Mouse (Mus musculus) limb, embryonic 14.5 days (tissue): ENCODE results near the gene Ucn2. TPM values are rescaled to one million over a fixed set of nuclear protein-coding genes. Genes with fewer than 3 reads are reported as not detected.

Source experiments
- ATAC-seq: fragments of 200-750 bp; cut with Nextera tagmentation; 2 replicates; pipeline ENCODE4 v1.8.0; 2017; ENCODE audit warnings: low read depth, moderate number of reproducible peaks, moderate TSS enrichment; ENCODE audit not compliant: low FRiP score
- DNase-seq: peaks from one replicate; pipeline ENCODE4 v3.0.0-alpha.2; 2015; ENCODE audit warnings: low spot score
- H3K27ac ChIP-seq: fragments of 300-500 bp; sonication (generic); replicated peaks from 2 replicates; pipeline ENCODE4 v1.5.1; 2014; ENCODE audit warnings: low read depth, mild to moderate bottlenecking, low read length, moderate library complexity, mixed read lengths
- H3K27me3 ChIP-seq: fragments of 300-500 bp; sonication (generic); 2 replicates; pipeline ENCODE4 v1.6.1; 2014; ENCODE audit warnings: low read length, mixed read lengths; ENCODE audit not compliant: control insufficient read depth, insufficient read depth
- H3K36me3 ChIP-seq: fragments of 300-500 bp; sonication (generic); 2 replicates; pipeline ENCODE4 v1.6.1; 2014; ENCODE audit warnings: mild to moderate bottlenecking, low read length, moderate library complexity, mixed read lengths; ENCODE audit not compliant: control insufficient read depth, insufficient read depth
- H3K4me1 ChIP-seq: fragments of 300-500 bp; sonication (generic); 2 replicates; pipeline ENCODE4 v1.6.1; 2014; ENCODE audit warnings: antibody characterized with exemption, low read length, mixed read lengths; ENCODE audit not compliant: control insufficient read depth, insufficient read depth
- H3K4me2 ChIP-seq: fragments of 300-500 bp; sonication (generic); replicated peaks from 2 replicates; pipeline ENCODE4 v1.6.1; 2014; ENCODE audit warnings: low read depth, mild to moderate bottlenecking, low read length, moderate library complexity; ENCODE audit not compliant: severe bottlenecking
- H3K4me3 ChIP-seq: fragments of 300-500 bp; sonication (generic); replicated peaks from 2 replicates; pipeline ENCODE4 v1.5.1; 2014; ENCODE audit warnings: low read length
- H3K9ac ChIP-seq: fragments of 300-500 bp; sonication (generic); 2 replicates; pipeline ENCODE4 v1.6.1; 2014; ENCODE audit warnings: mild to moderate bottlenecking, low read depth, low read length, moderate library complexity; ENCODE audit not compliant: severe bottlenecking
- H3K9me3 ChIP-seq: fragments of 300-500 bp; sonication (generic); 2 replicates; pipeline ENCODE4 v1.6.1; 2016; ENCODE audit warnings: low read length; ENCODE audit not compliant: control insufficient read depth
- POLR2A ChIP-seq: fragments of 200-500 bp; IDR thresholded peaks from 2 replicates; pipeline ENCODE4 v1.8.0; 2012; ENCODE audit warnings: inconsistent platforms, mild to moderate bottlenecking, moderate library complexity, borderline replicate concordance; ENCODE audit not compliant: insufficient read depth, insufficient read length; ENCODE audit errors: extremely low read depth
- WGBS: fragments of 180-500 bp; shearing (Covaris S2); extraction: QIAGEN DNeasy Blood & Tissue Kit; methylation state at CpG from one replicate; pipeline ENCODE4 v1.1.7; 2014; 5-methylcytosine and 5-hydroxymethylcytosine counted together
- polyA plus RNA-seq, 2 experiments: library from polyadenylated mRNA; depleted of rRNA in 1 of 2; stranded (reverse) in 1 of 2; unstranded in 1 of 2; fragments of >200 nt; fragmentation: Nextera tagmentation in 1 of 2; extraction: Ambion mirVana in 1 of 2; gene quantifications; 2 replicates each; pipeline versions ENCODE4 v1.2.1 to v1.2.3; 2012 to 2014

The Ucn2 gene
- polyA plus RNA-seq, 2 experiments, result 1.0 to 6.2 TPM

DNA sequence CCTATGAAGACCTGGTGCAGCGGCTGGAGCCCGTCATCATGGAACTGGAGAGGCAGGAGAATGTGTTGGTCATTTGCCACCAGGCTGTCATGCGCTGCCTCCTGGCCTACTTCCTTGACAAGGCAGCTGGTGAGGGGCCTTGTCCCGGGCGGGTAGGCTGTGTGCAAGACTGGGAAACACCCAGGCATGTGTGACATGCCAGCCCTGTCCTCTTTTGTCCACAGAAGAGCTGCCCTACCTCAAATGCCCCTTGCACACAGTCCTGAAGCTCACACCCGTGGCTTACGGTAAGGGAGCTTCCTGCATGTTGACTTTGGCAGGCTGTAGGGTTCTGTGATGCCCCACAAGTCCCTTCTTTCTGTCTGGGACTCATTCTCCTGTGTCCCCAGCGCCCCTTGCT is 41.7 kb downstream of the Ucn2 start:
- no peaks in the 10 kb centered on the region for H3K9me3 ChIP-seq
- no peaks in the 10 kb centered on the region for H3K27me3 ChIP-seq
- no peak for DNase-seq
- H3K9ac ChIP-seq, result no peak overlapping the region
- WGBS, result 80% methylated on average over 8 of the region's 8 CpGs
- ATAC-seq, result no peak
- H3K4me3 ChIP-seq, result no peak overlapping the region
- no peak for TF ChIP-seq POLR2A
- no peaks in the 10 kb centered on the region for H3K4me1 ChIP-seq
- H3K4me2 ChIP-seq, result no peak overlapping the region
- H3K27ac ChIP-seq, result no peak overlapping the region
- H3K36me3 ChIP-seq, result peaks cover 4% of the 10 kb centered on the region; the same call in 1 of the 2 replicates

DNA sequence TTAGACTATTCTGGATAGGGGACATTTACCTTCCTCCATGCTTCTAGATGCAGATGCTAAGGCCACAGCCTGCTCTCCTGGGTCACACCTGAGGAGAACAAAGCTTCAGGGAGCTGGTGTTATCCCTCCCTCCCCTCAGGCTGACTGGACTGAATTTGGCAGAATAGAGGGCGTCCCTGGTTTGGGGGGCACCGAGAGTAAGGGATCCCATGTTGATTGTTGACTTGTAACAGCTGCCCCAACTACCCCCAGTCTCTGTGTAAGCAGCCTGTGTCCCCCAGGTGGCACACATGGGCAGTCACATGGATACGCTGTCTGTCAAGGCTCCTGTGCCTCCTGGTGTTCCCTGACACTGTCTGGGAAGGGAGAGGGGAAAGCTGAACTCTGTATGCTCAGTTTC is 42.6 kb downstream of the Ucn2 start:
- Histone ChIP-seq H3K27me3 (no peaks in the 10 kb centered on the region), H3K4me1 (no peaks in the 10 kb centered on the region), H3K9ac (no peak overlapping the region), H3K4me2 (no peak overlapping the region), H3K27ac (no peak overlapping the region), H3K36me3 (no peaks in the 10 kb centered on the region), H3K4me3 (no peak overlapping the region), H3K9me3 (no peaks in the 10 kb centered on the region)
- DNase-seq (no peak), ATAC-seq (no peak)
- WGBS, result 92% methylated on average over 3 of the region's 3 CpGs
- no peak for TF ChIP-seq POLR2A

DNA sequence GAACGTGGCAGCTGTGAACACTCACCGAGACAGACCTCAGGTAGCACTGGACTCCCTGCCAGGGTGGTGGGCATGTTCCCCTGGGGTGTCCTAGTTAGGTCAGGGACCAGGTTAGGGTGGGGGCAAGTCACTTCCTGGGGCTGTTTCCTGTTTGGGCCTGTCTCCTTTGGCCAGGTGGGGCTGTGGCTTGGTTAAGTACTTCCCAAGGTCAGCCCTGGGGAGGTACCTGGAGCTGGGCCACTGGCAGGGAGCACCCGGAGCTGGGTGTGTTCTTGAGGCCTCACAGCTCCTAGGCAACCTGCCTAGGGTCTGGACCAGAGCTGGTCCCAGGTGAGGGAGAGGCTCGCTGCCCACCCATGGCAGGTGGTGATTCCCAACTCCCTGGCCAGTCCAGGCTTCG is 43.1 kb downstream of the Ucn2 start:
- ATAC-seq, result no peak
- no peak overlapping the region for H3K9ac ChIP-seq

DNA sequence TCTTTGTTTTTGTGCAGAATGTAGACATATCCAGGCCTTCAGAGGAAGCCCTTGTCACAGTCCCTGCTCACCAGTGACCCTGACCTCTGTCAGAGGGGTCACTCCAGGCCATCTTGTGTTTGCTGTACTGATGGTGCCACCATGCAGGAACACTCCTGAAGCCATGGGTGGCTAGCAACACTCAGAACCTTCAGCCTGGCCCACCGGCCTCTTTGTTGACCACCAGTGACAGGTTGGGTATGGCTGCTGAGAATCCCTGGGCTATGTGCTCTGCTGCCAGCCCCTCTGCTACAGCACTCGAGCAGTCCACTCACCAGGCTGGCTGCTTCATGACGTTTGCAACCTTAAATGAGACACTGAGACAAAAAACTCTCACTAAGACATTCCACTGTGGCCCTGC is 44.5 kb downstream of the Ucn2 start:
- Histone ChIP-seq H3K27me3 (no peaks in the 10 kb centered on the region), H3K9me3 (no peaks in the 10 kb centered on the region), H3K4me2 (no peak overlapping the region), H3K36me3 (no peaks in the 10 kb centered on the region), H3K4me1 (no peaks in the 10 kb centered on the region), H3K9ac (no peak overlapping the region), H3K4me3 (no peak overlapping the region), H3K27ac (no peak overlapping the region)
- TF ChIP-seq POLR2A, result no peak
- 72% methylated on average over 3 of the region's 3 CpGs for WGBS
- no peak for DNase-seq
- ATAC-seq, result no peak

More for the DNA sequence above, 43.1 kb downstream of the Ucn2 start:
- Histone ChIP-seq H3K4me3 (no peak overlapping the region), H3K4me1 (no peaks in the 10 kb centered on the region), H3K9me3 (no peaks in the 10 kb centered on the region), H3K27ac (no peak overlapping the region), H3K4me2 (no peak overlapping the region), H3K36me3 (no peaks in the 10 kb centered on the region), H3K27me3 (no peaks in the 10 kb centered on the region)
- TF ChIP-seq POLR2A, result no peak
- WGBS, result 68% methylated on average over 5 of the region's 5 CpGs
- DNase-seq, result no peak

DNA sequence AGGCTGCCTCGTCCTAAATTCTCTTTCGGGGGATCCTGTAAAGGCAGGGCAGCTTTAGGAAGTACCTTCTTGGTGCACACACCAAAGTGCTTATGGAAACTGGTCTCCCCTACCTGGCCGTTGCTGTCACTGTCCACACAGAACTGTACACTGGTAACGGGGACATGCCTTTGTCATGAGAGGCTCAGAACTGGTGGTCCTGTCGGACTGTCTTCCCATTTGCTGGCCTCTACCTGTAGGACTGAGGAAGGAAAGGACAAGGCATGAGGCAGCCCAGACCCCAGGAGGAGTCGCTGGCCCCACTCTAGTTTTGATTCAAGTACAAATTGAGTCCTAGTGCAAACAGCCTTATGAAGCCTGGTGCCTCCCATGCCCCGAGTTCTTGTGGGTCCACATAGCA is 45.2 kb downstream of the Ucn2 start:
- no peaks in the 10 kb centered on the region for H3K27me3 ChIP-seq

DNA sequence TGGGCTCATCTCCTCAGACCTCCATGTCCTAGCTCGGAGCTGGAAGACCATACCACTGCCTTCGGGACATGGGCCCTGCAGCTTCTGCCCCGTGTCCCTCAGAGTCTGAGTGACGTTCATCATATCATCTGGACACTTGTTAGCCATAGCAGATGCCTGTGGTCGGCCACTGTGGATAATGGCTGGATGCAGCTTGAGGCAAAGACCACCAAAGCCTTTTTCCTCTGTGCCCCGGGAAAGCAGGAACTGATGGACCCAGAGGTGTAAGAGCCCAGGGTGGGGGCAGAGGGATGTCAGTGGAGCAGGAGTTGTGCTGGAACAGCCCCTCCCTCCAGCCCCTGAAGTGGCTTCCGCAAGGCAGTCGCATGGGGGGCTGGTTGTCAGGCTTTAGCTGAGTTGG is 45.9 kb downstream of the Ucn2 start:
- 77% methylated on average over 8 of the region's 8 CpGs for WGBS
- Histone ChIP-seq H3K4me1 (no peaks in the 10 kb centered on the region), H3K27ac (no peak overlapping the region), H3K9me3 (no peaks in the 10 kb centered on the region), H3K27me3 (no peaks in the 10 kb centered on the region), H3K36me3 (no peaks in the 10 kb centered on the region), H3K9ac (no peak overlapping the region), H3K4me2 (no peak overlapping the region), H3K4me3 (no peak overlapping the region)
- no peak for DNase-seq
- no peak for TF ChIP-seq POLR2A
- ATAC-seq, result no peak

More for the DNA sequence above, 45.2 kb downstream of the Ucn2 start:
- Histone ChIP-seq H3K36me3 (no peaks in the 10 kb centered on the region), H3K27ac (no peak overlapping the region), H3K9me3 (no peaks in the 10 kb centered on the region), H3K4me3 (no peak overlapping the region), H3K9ac (no peak overlapping the region), H3K4me1 (no peaks in the 10 kb centered on the region), H3K4me2 (no peak overlapping the region)
- no peak for DNase-seq
- ATAC-seq, result no peak
- TF ChIP-seq POLR2A, result no peak
- WGBS, result 90% methylated on average over 7 of the region's 7 CpGs
